Mouse (Mus musculus) stomach, postnatal 0 days (tissue): ENCODE data around the gene Alox8.

ENCODE experiments used
- CTCF ChIP-seq: IDR thresholded peaks from 2 replicates; pipeline ENCODE4 v1.5.1; 2016; ENCODE audit warnings: antibody characterized with exemption, low read depth, mild to moderate bottlenecking, moderate library complexity
- EP300 ChIP-seq: optimal IDR thresholded peaks from 2 replicates; pipeline ENCODE3; 2016; ENCODE audit warnings: antibody characterized with exemption

DNA sequence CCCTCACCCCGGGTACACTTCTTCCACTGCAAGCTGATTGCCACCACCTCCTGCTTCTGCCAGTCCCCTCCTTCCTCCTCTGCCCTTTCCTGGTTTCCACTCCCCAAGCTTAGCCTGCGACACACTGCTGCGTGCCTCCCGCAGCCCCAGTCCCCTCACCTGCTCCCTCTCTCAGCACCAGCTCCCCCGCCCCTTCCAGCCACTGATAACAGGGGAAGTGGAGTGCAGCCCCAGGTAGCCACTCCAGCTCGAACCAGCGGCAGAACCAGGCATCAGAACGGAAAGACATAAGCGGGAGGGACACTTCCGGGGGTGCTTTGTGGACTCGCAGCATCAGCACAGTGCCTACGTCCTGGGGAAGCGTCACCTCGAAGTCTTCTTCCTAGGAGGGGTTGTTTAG is 449 bp downstream of the Alox8 start:
- TF ChIP-seq CTCF (no peak), EP300 (no peak)
